Mouse (Mus musculus) kidney, embryonic 14.5 days (tissue): ENCODE results near the gene Cd274. TPM values are rescaled to one million over a fixed set of nuclear protein-coding genes. Genes with fewer than 3 reads are reported as not detected.
A peak's percentile ranks its signal among the peaks of the same experiment; 100 is the strongest.

Experiments used
- ATAC-seq: fragments of 200-750 bp; cut with Nextera tagmentation; 2 replicates; pipeline ENCODE4 v1.8.0; 2017; ENCODE audit warnings: moderate number of reproducible peaks, mild to moderate bottlenecking, moderate TSS enrichment, moderate library complexity; ENCODE audit not compliant: low FRiP score, low TSS enrichment
- H3K27ac ChIP-seq: fragments of 300-500 bp; sonication (generic); 2 replicates; pipeline ENCODE4 v1.5.1; 2014; ENCODE audit warnings: low read depth, mild to moderate bottlenecking, low read length, moderate library complexity, mixed read lengths
- H3K27me3 ChIP-seq: fragments of 300-500 bp; sonication (generic); 2 replicates; pipeline ENCODE4 v1.6.1; 2014; ENCODE audit warnings: mild to moderate bottlenecking, low read length; ENCODE audit not compliant: control insufficient read depth, insufficient read depth
- H3K36me3 ChIP-seq: fragments of 300-500 bp; sonication (generic); 2 replicates; pipeline ENCODE4 v1.6.1; 2014; ENCODE audit warnings: low read length, mixed read lengths; ENCODE audit not compliant: control insufficient read depth, insufficient read depth
- H3K4me1 ChIP-seq: fragments of 300-500 bp; sonication (generic); 2 replicates; pipeline ENCODE4 v1.6.1; 2014; ENCODE audit warnings: low read length, mixed read lengths; ENCODE audit not compliant: control insufficient read depth, insufficient read depth
- H3K4me2 ChIP-seq: fragments of 300-500 bp; sonication (generic); replicated peaks from 2 replicates; pipeline ENCODE4 v1.6.1; 2014; ENCODE audit warnings: low read depth, mild to moderate bottlenecking, low read length
- H3K4me3 ChIP-seq: fragments of 300-500 bp; sonication (generic); 2 replicates; pipeline ENCODE4 v1.5.1; 2014; ENCODE audit warnings: mild to moderate bottlenecking, low read length
- H3K9ac ChIP-seq: fragments of 300-500 bp; sonication (generic); 2 replicates; pipeline ENCODE4 v1.6.1; 2014; ENCODE audit warnings: low read depth, mild to moderate bottlenecking, low read length, moderate library complexity
- H3K9me3 ChIP-seq: fragments of 300-500 bp; sonication (generic); 2 replicates; pipeline ENCODE4 v1.6.1; 2016; ENCODE audit warnings: low read length; ENCODE audit not compliant: control insufficient read depth
- WGBS: fragments of 180-500 bp; shearing (Covaris S2); extraction: QIAGEN DNeasy Blood & Tissue Kit; methylation state at CpG from one replicate; pipeline ENCODE4 v1.1.7; 2014; 5-methylcytosine and 5-hydroxymethylcytosine counted together
- polyA plus RNA-seq: library from polyadenylated mRNA; unstranded; fragments of >200 nt; fragmentation: Nextera tagmentation; extraction: Ambion mirVana; gene quantifications from 2 replicates; pipeline ENCODE4 v1.2.1, GENCODE M21; 2014

Gene Cd274
- polyA plus RNA-seq, 1 experiment from 2014 or later, result 0.39 TPM

GRCm38 (mm10) chr19:29370545-29371283 lies 3.5 kb downstream of the Cd274 start:
- H3K4me2 ChIP-seq, result no peak overlapping the region
- no peak for ATAC-seq
- H3K27me3 ChIP-seq, result no peaks in the 10 kb centered on the region
- H3K27ac ChIP-seq, result no peak overlapping the region
- H3K9me3 ChIP-seq, result no peaks in the 10 kb centered on the region
- 92% methylated on average over 7 of the region's 7 CpGs for WGBS
- no peaks in the 10 kb centered on the region for H3K36me3 ChIP-seq
- no peak overlapping the region for H3K9ac ChIP-seq
- H3K4me1 ChIP-seq, result 0 out of 2 replicates have a peak, but pooled peaks cover 3% of the 10 kb centered on the region
- no peak overlapping the region for H3K4me3 ChIP-seq

- Histone ChIP-seq H3K4me2 (no peak overlapping the region), H3K36me3 (no peaks in the 10 kb centered on the region), H3K9ac (no peak overlapping the region), H3K9me3 (no peaks in the 10 kb centered on the region), H3K27me3 (no peaks in the 10 kb centered on the region), H3K4me3 (no peak overlapping the region), H3K27ac (no peak overlapping the region), H3K4me1 (0 out of 2 replicates have a peak, but pooled peaks cover 3% of the 10 kb centered on the region)
- WGBS, result 83% methylated on average over 18 of the region's 18 CpGs
- ATAC-seq, result no peak
Measured at GRCm38 (mm10) chr19:29371284-29372081, 4.2 kb downstream of the Cd274 start.

GRCm38 (mm10) chr19:29372138-29372537 lies 4.9 kb downstream of the Cd274 start:
- no peak overlapping the region for H3K9ac ChIP-seq
- H3K27me3 ChIP-seq, result no peaks in the 10 kb centered on the region
- no peaks in the 10 kb centered on the region for H3K9me3 ChIP-seq
- 0 out of 2 replicates have a peak, but pooled peaks cover 3% of the 10 kb centered on the region for H3K4me1 ChIP-seq
- WGBS, result 75% methylated on average over 4 of the region's 4 CpGs
- no peaks in the 10 kb centered on the region for H3K36me3 ChIP-seq
- no peak overlapping the region for H3K27ac ChIP-seq
- H3K4me3 ChIP-seq, result no peak overlapping the region
- no peak for ATAC-seq
- H3K4me2 ChIP-seq, result no peak overlapping the region

GRCm38 (mm10) chr19:29372621-29373020 lies 5.4 kb downstream of the Cd274 start:
- Histone ChIP-seq H3K4me2 (no peak overlapping the region), H3K9me3 (no peaks in the 10 kb centered on the region), H3K27ac (no peak overlapping the region), H3K4me1 (0 out of 2 replicates have a peak, but pooled peaks cover 1% of the 10 kb centered on the region), H3K4me3 (no peak overlapping the region), H3K36me3 (no peaks in the 10 kb centered on the region), H3K9ac (no peak overlapping the region), H3K27me3 (no peaks in the 10 kb centered on the region)
- ATAC-seq, result no peak
- 89% methylated on average over 3 of the region's 3 CpGs for WGBS

- no peak overlapping the region for H3K27ac ChIP-seq
- H3K36me3 ChIP-seq, result no peaks in the 10 kb centered on the region
- no peaks in the 10 kb centered on the region for H3K9me3 ChIP-seq
- no peak overlapping the region for H3K4me3 ChIP-seq
- H3K9ac ChIP-seq, result no peak overlapping the region
- no peaks in the 10 kb centered on the region for H3K27me3 ChIP-seq
- ATAC-seq, result no peak
- no peaks in the 10 kb centered on the region for H3K4me1 ChIP-seq
- WGBS, result 33% methylated on average over 11 of the region's 11 CpGs
- H3K4me2 ChIP-seq, result peak overlapping the region; percentile 21; the same call in 1 of the 2 replicates
Measured at GRCm38 (mm10) chr19:29373438-29373837, 6.2 kb downstream of the Cd274 start.

GRCm38 (mm10) chr19:29374947-29375346 lies 7.7 kb downstream of the Cd274 start:
- Histone ChIP-seq H3K36me3 (no peaks in the 10 kb centered on the region), H3K27me3 (no peaks in the 10 kb centered on the region), H3K9ac (no peak overlapping the region), H3K4me2 (no peak overlapping the region), H3K4me3 (no peak overlapping the region), H3K4me1 (no peaks in the 10 kb centered on the region), H3K27ac (no peak overlapping the region), H3K9me3 (no peaks in the 10 kb centered on the region)
- ATAC-seq, result no peak
- WGBS, result 90% methylated on average over 9 of the region's 9 CpGs

- 80% methylated on average over 3 of the region's 3 CpGs for WGBS
- Histone ChIP-seq H3K9me3 (no peaks in the 10 kb centered on the region), H3K27me3 (no peaks in the 10 kb centered on the region), H3K27ac (no peak overlapping the region), H3K36me3 (no peaks in the 10 kb centered on the region), H3K4me2 (no peak overlapping the region), H3K4me1 (no peaks in the 10 kb centered on the region), H3K4me3 (no peak overlapping the region), H3K9ac (no peak overlapping the region)
- ATAC-seq, result no peak
Measured at GRCm38 (mm10) chr19:29376382-29376781, 9.1 kb downstream of the Cd274 start.

GRCm38 (mm10) chr19:29379839-29380603 lies 12.8 kb downstream of the Cd274 start:
- no peaks in the 10 kb centered on the region for H3K36me3 ChIP-seq

More at GRCm38 (mm10) chr19:29379839-29380603, 12.8 kb downstream of the Cd274 start:
- Histone ChIP-seq H3K9ac (no peak overlapping the region), H3K4me3 (no peak overlapping the region), H3K9me3 (no peaks in the 10 kb centered on the region), H3K27me3 (no peaks in the 10 kb centered on the region), H3K27ac (no peak overlapping the region), H3K4me1 (no peaks in the 10 kb centered on the region), H3K4me2 (no peak overlapping the region)
- 84% methylated on average over 14 of the region's 14 CpGs for WGBS
- no peak for ATAC-seq
